Mouse (Mus musculus) leukemia stem cell, adult 10-12 weeks (primary cell): ENCODE measurements around the gene Timp2. TPM values are rescaled to one million over a fixed set of nuclear protein-coding genes. Genes with fewer than 3 reads are reported as not detected.

ENCODE experiments used
- polyA plus RNA-seq: library from polyadenylated mRNA; stranded (reverse); fragments of >175 nt; gene quantifications from 2 replicates; pipeline ENCODE4 v1.2.3, GENCODE M21; 2012; ENCODE audit warnings: low replicate concordance

Timp2 gene
- polyA plus RNA-seq: 7.9 and 16.4 TPM in 2 replicates

DNA sequence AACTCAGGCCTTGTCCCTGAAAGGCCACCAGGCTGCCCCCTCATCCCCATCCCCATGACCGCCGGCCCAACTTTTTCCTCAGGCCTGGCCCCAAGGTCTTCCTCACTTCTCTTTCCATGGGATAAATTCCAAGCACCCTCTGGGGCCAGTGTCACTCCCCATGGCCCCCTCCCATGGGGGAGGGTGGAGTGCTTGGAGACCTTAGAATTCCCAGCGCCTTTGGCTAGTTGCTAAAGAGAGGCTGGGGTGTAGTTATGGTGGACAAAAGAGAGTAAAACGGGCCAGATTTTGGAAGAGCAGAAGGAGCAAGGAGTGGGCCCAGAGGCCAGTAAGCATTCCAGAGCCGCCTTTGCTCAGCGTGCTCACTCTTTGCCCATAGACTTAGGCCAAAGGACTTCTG, at the start of gene Timp2:
Gene Timp2 (minus strand): TSS at position 101 of the 400 bp plus-strand sequence.

DNA sequence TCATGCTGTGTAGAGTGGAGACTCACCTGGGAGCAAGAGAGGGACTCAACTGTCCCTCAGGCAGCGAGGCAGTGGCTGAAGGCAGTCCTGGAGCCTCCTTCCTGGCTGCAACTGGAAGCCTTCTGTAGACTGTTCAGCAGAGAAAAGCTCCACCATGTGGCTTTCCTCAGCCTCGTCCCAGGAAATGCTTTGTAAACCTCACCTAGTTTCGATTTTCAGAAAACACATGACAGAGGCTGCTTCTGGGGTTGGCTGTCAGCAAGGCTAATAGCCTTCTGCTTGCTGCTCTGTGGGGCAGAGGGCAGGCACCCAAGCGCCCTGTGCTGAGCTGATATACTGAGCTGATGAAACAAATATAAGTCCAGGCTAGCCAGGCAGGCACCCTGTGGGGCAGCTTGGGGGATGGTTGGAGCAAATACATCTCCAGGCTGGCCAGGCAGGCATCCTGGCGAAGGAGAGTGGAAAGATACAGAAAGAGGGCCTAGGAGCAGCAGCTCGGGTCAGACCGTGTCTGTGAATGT, 46.3 kb upstream of the Timp2 start, which contains the start of gene Lgals3bp:
Gene Lgals3bp (minus strand): TSS at position 333 of the 521 bp plus-strand sequence.

DNA sequence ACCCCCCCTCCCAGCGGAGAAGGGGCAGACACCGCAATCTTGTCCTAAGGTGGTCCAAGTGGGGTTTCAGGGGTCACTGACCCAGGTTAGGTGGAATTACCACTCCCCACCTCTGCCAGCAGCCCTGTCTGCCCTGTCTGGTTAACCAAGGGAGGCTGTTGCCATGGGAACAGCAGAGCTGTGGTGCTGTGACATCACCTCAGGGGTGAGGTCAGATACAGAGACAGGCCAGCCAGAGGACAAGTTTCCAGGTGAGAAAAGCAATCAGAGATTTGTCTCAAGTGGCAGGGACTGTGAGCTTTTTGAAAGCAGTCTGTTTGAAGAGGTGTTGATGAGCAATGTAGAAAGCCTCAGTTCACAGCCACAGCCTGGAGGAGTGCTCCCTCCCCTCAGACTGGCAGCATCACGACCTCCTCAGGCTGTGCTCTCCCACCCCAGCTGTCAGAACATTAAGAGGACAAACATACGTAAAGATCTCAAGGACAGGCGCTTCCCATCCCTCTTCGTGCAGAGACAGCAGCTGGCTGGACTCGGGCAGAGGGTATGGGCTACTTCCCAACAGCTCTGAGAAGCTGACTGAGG, 13.0 kb downstream of the Timp2 start, which contains the start of gene Cep295nl:
Gene Cep295nl (minus strand): TSS at position 101 of the 582 bp plus-strand sequence.

DNA sequence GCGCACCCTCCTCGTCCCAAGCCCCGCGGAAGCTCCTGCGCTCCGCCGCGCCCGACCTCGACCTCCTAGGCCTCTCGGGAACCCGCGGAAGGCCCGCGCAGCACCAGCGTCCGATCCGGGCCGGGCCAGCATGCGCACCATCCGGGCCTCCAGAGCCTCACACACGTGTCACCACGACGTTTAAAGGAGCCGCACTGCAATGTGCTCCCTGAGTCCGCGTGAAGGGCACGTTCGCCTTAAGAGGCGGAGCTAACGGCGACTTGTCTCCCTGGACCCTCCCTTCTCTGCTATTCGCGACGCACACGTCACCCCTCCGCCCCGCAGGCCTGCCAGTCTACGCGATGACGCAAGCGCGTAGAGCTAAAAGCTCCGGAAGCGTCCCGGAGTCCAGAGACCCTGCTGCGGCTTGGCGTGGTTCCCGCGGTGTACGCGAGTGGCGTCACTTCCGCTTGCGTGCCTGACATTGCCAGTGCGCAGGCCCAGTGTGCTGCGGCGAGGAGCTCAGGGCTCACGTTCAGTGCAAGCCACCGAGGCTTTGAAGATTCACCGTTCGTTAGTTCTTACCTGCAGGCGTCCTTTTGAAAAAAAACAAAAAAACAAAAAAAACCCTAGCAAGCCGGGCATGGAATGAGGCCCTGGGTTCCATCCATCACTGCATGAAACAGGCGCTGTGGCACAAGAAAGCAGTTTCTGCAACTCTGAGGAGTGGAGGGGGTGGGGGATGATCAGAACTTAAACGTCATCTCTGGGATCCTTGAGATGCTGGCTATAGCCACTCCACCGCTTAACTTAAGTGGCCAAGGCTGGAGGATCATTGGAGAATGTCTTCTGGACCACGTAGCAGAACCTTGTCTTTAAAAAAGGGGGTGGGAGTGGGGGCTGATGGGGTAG, 65.3 kb downstream of the Timp2 start, which contains the start of gene Usp36:
Gene Usp36 (minus strand): TSS at position 246 of the 891 bp plus-strand sequence.

Other genes with a start within 250 kb of the Timp2 start
- not detected in 2 replicates for gene Dnah17, start 225.1 kb downstream of the Timp2 start, polyA plus RNA-seq
- 11.4 and 13.0 TPM in 2 replicates for gene Cyth1, start 107.1 kb downstream of the Timp2 start, polyA plus RNA-seq
- gene Usp36, start 65.5 kb downstream of the Timp2 start, polyA plus RNA-seq: 47.2 and 50.6 TPM in 2 replicates
- gene Cep295nl, start 13.2 kb downstream of the Timp2 start, polyA plus RNA-seq: 0.10 TPM in 1 of 2 replicates, not detected in the other
- gene Lgals3bp, start 46.4 kb upstream of the Timp2 start, polyA plus RNA-seq: 49.3 and 61.6 TPM in 2 replicates
- gene Cant1, start 63.3 kb upstream of the Timp2 start, polyA plus RNA-seq: 77.2 and 84.7 TPM in 2 replicates
- gene C1qtnf1, start 72.5 kb upstream of the Timp2 start, polyA plus RNA-seq: 0.30 and 0.50 TPM in 2 replicates
- 29.3 and 49.7 TPM in 2 replicates for gene Engase, start 121.1 kb upstream of the Timp2 start, polyA plus RNA-seq